In the genomic region with DNA sequence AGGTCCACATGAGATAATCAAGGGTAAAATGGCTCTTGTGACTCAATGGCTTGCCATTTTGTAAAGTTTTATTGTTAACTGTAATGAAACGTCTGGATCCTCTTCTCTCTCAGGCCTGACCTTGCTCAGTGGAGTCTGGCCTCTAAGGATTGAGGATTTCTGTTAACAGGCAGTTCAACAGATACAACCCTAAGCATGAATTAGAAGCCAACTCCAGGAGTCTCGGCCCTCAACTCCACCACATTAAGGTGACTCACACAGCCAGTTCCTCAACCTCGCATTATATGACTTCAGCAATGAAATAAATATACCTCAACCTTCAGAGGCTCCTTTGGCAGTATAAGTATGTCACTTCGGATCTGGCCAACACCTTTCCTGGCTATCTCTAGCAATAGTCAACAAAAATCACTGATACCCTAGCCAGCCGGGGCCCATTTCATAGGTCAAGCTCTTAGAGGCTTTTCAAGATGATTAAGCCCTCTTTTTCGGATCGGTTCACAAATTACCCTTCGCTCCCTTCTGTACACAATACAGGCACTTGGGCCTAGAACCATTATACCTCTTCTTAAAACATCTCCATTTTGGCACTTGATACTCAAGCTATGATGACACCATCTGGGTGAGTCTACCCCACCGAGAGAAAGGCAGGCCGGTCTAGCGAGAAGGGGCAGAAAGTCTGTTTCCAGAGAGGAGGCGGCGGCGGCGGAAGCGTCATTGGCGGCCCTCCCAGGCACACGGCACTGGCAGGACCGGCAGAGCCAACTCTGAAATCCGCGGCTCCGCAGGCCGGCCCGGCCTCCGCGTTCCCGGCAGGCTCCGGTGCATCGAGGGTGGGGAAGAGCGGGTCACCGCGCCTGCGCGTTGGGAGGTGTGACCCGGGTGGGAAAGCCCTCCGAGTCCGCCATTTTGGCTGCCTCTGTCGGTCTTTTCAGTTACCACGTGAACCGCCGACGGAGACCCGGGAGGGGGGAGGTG, we compare ENCODE assay signal across 8 mouse cellular contexts. TPM values are rescaled to one million over a fixed set of nuclear protein-coding genes. Genes with fewer than 3 reads are reported as not detected.
DNase-seq lines count a peak whose midpoint lies in the region; ATAC-seq and TF ChIP-seq lines count a peak whose summit lies in the region.

Gene Naa15, plus strand, starts transcription at position 51 of the 975 bp plus-strand sequence.

- peak within 1 kb of the TSS; percentile 99 for H3K4me3 ChIP-seq in ES-Bruce4 (ENCODE audit: low read depth, low read length)
- peak within 1 kb of the TSS; percentile 99 for H3K4me3 ChIP-seq in forebrain, embryonic 14.5 days (ENCODE audit: low read depth, low read length)
- peak within 1 kb of the TSS; percentile 99 for H3K4me3 ChIP-seq in lung, adult 2 months (replicated peaks; ENCODE audit: extremely low read depth, low read depth, low read length)

- peak within 1 kb of the TSS; percentile 98 for H3K9ac ChIP-seq in ES-Bruce4 (ENCODE audit: low read depth, poor library complexity, severe bottlenecking)
- H3K9ac ChIP-seq in forebrain, embryonic 14.5 days (ENCODE audit: low read length), result peak within 1 kb of the TSS; percentile 97

- H3K36me3 ChIP-seq in ES-Bruce4 (ENCODE audit: control insufficient read depth, insufficient read depth, low read length, poor library complexity, severe bottlenecking), result peaks cover 11% of the 10 kb centered on the region
- H3K36me3 ChIP-seq in forebrain, embryonic 14.5 days (ENCODE audit: control insufficient read depth, insufficient read depth, low read length), result no peaks in the 10 kb centered on the region

- DNase-seq in forebrain, embryonic 14.5 days (ENCODE audit: low spot score), result peak; percentile 97
- peak; percentile 93 for DNase-seq in heart, postnatal 25 days (ENCODE audit: low spot score)
- DNase-seq in layer of hippocampus, adult 18-20 months (ENCODE audit: low spot score in 2 of 2), result peak; percentile 97
- peak; percentile 91 for DNase-seq in lung, adult 2 months
- DNase-seq in thymus, adult 18-20 months, result peak; percentile 94

- no peaks in the 10 kb centered on the region for H3K4me1 ChIP-seq in ES-Bruce4 (ENCODE audit: control insufficient read depth, insufficient read depth, low read length)
- H3K4me1 ChIP-seq in forebrain, embryonic 14.5 days (ENCODE audit: control insufficient read depth, insufficient read depth, low read length), result peaks cover 24% of the 10 kb centered on the region
- H3K4me1 ChIP-seq in lung, adult 2 months (ENCODE audit: control insufficient read depth, insufficient read depth, low read length), result peaks cover 10% of the 10 kb centered on the region

- no peak for TF ChIP-seq CTCF in ES-Bruce4 (IDR thresholded peaks at IDR 0.05; ENCODE audit: low read depth, low read length)
- no peak for TF ChIP-seq CTCF in lung, adult 2 months (IDR thresholded peaks at IDR 0.05; ENCODE audit: insufficient read depth, low read length)

- peak; percentile 94 for ATAC-seq in cerebellum, adult (ENCODE audit: insufficient number of reproducible peaks, low FRiP score, low TSS enrichment)
- ATAC-seq in forebrain, embryonic 14.5 days, result peak; percentile 96
- ATAC-seq in neutrophil, adult 5-6 weeks (ENCODE audit: extremely low read depth, insufficient number of reproducible peaks, low FRiP score, poor library complexity, severe bottlenecking), result peak; percentile 90

- no peaks in the 10 kb centered on the region for H3K27me3 ChIP-seq in ES-Bruce4 (ENCODE audit: control insufficient read depth, insufficient read depth, low read length, poor library complexity, severe bottlenecking)
- no peaks in the 10 kb centered on the region for H3K27me3 ChIP-seq in forebrain, embryonic 14.5 days (replicated peaks; ENCODE audit: control insufficient read depth, insufficient read depth, low read length)

- H3K27ac ChIP-seq in ES-Bruce4 (ENCODE audit: insufficient read depth, low read length), result peak within 1 kb of the TSS; percentile 75
- H3K27ac ChIP-seq in forebrain, embryonic 14.5 days (ENCODE audit: low read depth, low read length), result peak within 1 kb of the TSS; percentile 94

- H3K9me3 ChIP-seq in ES-Bruce4 (replicated peaks; ENCODE audit: control insufficient read depth, insufficient read depth, low read length, poor library complexity, severe bottlenecking), result no peaks in the 10 kb centered on the region
- H3K9me3 ChIP-seq in forebrain, embryonic 14.5 days (replicated peaks; ENCODE audit: control insufficient read depth, low read length), result no peaks in the 10 kb centered on the region

- peak; percentile 50 for TF ChIP-seq POLR2A in ES-Bruce4 (IDR thresholded peaks at IDR 0.05; ENCODE audit: insufficient read depth, low read length)
- TF ChIP-seq POLR2A in lung, adult 2 months (IDR thresholded peaks at IDR 0.05; ENCODE audit: borderline replicate concordance, extremely low read depth, low read depth, low read length), result peak; percentile 42; the same call in 1 of the 2 replicates

- intact Hi-C loops in heart, postnatal 25 days (cut with DNase I), result no loop called here

- TF ChIP-seq EP300 in ES-Bruce4 (IDR thresholded peaks at IDR 0.05; ENCODE audit: insufficient read depth, low read depth, low read length), result no peak

- peak within 1 kb of the TSS; percentile 87 for H3K4me2 ChIP-seq in forebrain, embryonic 14.5 days (ENCODE audit: low read length)

- 5% methylated on average over 43 of the region's 43 CpGs for WGBS in forebrain, embryonic 14.5 days
- 3% methylated on average over 43 of the region's 43 CpGs for WGBS in lung, adult 2 months

RNA-seq across cellular contexts. Expression of gene Naa15, which starts in this region (rescaled TPM):
- polyA plus RNA-seq in ES-Bruce4 (2011; ENCODE audit: insufficient read depth, insufficient read length, low read depth, missing spikeins), result 173 and 197 TPM in 2 replicates
- polyA plus RNA-seq in forebrain, embryonic 14.5 days (2014; fragmentation: Nextera tagmentation; extraction: Ambion mirVana), result 26.6 and 37.4 TPM in 2 replicates
- total RNA-seq in heart, postnatal 25 days (2021), result 10 to 100 TPM; 41.6 to 47.1 TPM
- 10 to 100 TPM; 50.9 to 60.0 TPM for total RNA-seq in layer of hippocampus, adult 18-20 months (2021)
- polyA plus RNA-seq in lung, adult 2 months (2012; rRNA removed), result 2.1 and 3.9 TPM in 2 replicates
- 78.2 and 80.2 TPM in 2 replicates for total RNA-seq in neutrophil, adult 5-6 weeks (2017)

Comparison
In these comparisons a context has a peak if more than half of its experiments do, and no peak if none do; other contexts are left out.
1. Peak in every context shown above with its lines: DNase-seq, ATAC-seq, H3K4me3 ChIP-seq and H3K27ac ChIP-seq.